Mouse (Mus musculus): ENCODE measurements at regions not wholly inside any gene's neighbourhood (a gene's known extent, or its start where the extent isn't known, plus 50 kb on each side); places are given as distances from the start of the nearest gene placed in this dataset.
A peak's percentile ranks its signal among the peaks of the same experiment; 100 is the strongest.

GRCm38 (mm10) chr12:77179138-77179537 lies 58.8 kb upstream of the Fut8 start:
- no peak for DNase-seq

- DNase-seq = no peak
Observed at GRCm38 (mm10) chr12:77177811-77178578, 59.9 kb upstream of the Fut8 start.

GRCm38 (mm10) chr12:77177303-77177702 lies 60.6 kb upstream of the Fut8 start:
- DNase-seq = no peak

DNA sequence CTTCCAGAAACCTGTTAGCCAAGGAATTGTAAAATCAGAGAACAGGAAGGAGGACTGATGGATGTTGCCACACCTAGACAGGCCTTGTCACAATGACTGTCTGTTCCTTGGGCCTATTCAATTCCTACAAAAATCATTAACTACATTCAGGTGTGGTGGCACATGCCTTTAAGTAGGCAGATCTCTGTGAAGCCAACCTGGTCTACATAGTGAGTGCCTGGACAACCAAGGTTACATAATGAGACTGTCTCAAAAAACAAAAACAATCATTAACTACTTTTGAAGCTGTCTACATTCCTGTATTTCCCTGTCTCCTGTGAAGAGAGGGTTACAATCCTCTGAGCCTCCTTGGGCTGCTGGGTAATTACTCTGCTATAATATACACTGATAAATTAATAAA lies 63.9 kb upstream of the Fut8 start:
- no peak for DNase-seq

GRCm38 (mm10) chr12:77172540-77172939 lies 65.4 kb upstream of the Fut8 start:
- no peak for DNase-seq

- DNase-seq = no peak
Observed at GRCm38 (mm10) chr12:77170257-77170656, 67.7 kb upstream of the Fut8 start.

DNA sequence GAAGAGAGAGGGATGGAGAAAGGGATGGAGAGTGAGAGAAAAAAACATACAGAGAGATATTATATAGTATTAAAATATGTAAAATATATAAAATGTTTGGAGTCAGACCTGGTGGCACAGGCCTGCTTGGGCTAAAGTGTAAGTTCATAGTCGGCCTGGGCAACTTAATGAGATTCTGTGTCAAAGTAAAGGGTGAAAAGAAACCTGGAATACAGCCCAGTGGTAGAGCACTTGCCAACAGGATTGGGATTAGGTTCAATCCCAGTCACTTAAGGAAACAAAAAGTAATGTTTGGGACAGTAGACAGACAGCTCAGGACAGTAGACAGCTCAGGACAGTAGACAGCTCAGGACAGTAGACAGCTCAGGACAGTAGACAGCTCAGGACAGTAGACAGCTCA lies 69.6 kb upstream of the Fut8 start:
- no peak for DNase-seq

DNA sequence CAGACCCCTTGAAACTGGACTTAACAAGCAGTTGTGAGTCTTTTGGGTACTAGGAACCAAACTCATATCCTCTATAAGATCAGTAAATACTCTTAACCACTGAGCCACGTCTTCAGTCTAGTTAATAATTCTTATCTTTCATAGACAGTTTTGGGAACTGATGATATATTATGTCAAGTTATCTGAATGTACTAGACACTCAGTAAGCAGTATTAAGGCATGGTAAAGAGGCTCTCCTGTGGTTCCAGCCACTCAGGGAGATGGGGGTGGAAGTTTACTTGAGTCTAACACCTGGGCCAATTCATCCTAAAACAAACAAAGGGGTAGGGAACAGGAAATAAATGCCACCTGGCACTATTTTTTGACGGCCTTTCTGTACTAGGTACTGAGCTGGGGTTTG lies 81.2 kb upstream of the Fut8 start:
- DNase-seq = no peak

- no peak for DNase-seq
Observed at GRCm38 (mm10) chr12:77155626-77156025, 82.3 kb upstream of the Fut8 start.

DNA sequence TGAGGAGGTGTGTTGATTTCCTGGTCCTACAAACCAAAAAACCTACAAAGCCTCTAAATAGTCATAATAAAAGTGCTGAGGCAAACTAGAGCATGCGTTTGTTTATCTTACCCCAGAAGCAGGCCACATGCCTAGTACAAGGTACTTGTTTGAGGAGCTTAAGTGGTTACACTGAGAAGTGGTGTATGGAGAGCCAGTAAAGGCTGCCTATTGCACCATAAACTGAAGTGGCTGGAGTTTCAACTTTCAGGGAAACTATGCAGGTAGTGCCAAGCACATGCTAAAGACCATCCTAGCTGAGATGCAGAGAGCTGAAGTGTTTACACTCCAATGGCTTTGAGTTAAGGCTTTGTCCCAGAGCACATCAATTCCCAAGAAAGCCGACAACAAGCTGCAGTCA lies 86.5 kb upstream of the Fut8 start:
- DNase-seq = peak; percentile 85

GRCm38 (mm10) chr12:77149835-77150234 lies 88.1 kb upstream of the Fut8 start:
- DNase-seq = no peak

DNA sequence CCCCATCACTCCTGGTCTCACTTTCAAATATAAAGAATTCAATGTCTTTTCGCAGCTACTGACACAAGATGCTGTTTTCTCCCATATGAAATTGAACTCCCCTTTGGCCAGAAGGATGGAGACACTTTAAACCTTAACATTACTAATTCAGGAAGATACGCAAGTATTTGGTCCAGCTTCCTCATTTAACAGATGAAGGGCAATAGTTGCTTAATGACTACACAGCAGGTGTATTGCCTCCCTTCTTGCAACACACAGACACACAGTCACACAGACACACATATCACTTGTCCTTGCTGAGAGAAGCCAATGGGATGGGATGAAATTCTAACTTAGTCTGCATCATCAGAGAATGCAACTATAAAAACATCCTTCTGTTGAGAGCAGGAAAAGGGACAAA lies 89.8 kb upstream of the Fut8 start:
- no peak for DNase-seq

GRCm38 (mm10) chr12:77143958-77144357 lies 94.0 kb upstream of the Fut8 start:
- no peak for DNase-seq

DNA sequence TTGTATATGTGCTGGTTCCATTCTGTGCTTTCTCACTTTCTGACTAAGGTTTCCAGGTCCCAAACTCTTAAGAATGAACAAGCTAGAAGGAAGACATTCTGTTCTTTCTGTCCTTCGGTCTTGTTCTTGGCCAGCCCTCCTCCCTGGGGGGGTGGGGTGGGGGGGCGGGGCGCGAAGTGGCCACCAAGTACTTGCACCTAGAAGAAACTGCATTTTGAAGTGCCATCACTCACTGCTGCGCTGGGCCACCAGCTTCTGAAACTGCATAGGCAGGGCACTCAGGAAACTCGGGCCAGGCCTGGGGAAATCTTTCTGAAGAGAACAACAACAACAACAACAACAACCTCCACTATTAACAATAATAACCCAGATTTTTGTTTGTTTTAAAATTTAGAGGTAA lies 94.4 kb upstream of the Fut8 start:
- peak; percentile 38 for DNase-seq

- DNase-seq = no peak
Observed at GRCm38 (mm10) chr12:77143105-77143504, 94.8 kb upstream of the Fut8 start.

DNA sequence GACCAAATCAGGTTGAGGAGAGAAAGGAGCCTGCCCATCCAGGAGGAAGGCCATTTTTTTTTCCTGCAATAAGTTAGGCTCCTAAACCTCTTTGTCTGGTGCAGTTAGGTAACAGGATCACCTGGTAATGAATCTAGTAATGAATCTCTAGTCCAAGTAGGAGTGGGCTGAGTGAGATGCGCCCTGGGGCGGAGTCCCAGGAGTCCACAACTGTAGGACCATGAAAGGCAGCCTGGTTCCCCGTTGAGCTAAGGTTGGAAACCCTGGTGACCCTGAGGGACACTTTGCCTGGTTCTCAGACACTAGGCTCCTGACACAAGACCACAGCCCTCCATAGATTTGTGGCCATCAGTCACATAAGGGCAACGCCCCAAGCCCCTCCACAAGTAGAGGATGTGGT lies 95.7 kb upstream of the Fut8 start:
- DNase-seq = no peak

DNA sequence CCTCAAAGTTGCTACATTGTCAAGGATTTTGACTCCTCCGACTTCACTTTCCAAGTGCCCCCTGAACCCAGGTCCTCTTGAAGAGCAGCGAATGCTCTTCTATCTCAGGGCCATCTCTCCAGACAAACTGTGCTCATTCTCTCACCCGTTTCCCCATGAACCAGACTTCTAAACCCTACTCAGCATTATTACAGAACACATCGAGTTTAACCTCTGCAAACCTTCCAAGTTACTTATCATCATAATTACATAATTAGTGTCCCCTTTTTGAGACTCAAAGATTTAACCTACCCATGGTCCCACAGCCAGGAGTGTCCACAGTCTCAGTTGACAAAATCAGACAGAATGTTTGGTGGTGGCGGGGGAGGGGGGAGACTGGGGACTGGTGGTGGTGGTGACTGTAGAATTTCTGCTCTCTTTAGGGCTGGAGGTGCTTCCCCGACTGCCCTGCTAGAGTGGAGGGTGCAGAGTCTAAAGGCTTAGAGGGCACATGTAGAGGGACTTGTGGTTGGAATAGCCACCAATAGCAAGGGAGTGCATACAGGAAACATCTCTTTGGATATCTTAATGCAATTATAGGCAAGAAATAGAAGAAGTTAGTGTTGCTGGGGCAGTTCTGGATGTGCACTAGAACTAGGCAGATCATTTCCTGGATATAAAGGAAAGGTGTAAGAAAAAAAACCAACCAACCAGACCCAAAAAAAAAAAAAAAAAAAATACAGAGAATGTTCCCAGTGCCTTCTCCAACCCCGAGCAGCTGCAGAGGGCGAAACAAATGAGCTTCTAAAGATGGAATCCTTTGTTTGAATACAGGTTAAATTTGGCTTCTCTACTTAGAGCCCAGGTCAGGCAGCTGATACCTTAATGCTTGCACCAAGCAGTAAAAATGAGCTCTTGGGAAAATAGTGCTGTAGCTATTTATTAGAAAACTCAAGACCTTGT lies 96.4 kb upstream of the Fut8 start:
- DNase-seq = no peak

- DNase-seq = no peak
Observed at GRCm38 (mm10) chr12:77140656-77141055, 97.3 kb upstream of the Fut8 start.

DNA sequence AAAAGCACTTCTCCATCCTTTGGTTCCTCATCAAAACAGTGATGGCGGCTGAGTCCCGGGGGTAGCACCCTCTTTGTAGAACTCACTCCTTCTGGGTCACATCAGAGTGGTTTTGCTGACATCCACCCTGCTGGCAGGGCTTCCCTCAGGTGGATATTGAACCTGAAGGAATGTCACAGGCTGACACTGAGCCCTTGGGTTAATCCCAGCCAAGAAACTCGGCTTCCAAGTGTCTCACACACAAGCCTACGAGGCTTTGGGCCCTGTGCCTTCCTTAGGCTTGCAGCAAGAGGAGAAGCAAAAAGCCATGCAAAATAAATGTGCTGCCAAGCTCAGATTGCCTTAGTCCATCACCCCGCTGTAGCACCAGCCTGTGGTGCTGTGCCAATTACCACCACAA lies 97.8 kb upstream of the Fut8 start:
- no peak for DNase-seq

DNA sequence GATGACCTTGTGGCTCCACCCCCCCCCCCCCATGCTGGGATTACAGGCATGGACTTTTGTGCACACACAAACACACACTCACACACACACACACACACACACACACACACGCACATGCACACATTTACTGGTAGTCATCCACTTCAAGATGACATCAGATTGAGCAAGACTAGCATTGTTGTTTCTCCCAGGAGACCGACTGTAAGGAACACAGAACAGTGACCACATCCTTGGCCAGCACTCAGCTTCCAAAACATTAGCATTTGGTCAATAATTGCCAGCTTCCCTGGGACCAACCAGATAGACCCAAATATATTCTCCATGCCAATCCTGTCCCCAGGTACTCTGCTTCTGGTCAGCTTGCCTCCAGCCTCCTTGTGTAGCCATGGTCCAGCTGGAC lies 98.2 kb upstream of the Fut8 start:
- peak; percentile 61 for DNase-seq

- DNase-seq = no peak
Observed at GRCm38 (mm10) chr12:77138506-77139201, 99.3 kb upstream of the Fut8 start.

DNA sequence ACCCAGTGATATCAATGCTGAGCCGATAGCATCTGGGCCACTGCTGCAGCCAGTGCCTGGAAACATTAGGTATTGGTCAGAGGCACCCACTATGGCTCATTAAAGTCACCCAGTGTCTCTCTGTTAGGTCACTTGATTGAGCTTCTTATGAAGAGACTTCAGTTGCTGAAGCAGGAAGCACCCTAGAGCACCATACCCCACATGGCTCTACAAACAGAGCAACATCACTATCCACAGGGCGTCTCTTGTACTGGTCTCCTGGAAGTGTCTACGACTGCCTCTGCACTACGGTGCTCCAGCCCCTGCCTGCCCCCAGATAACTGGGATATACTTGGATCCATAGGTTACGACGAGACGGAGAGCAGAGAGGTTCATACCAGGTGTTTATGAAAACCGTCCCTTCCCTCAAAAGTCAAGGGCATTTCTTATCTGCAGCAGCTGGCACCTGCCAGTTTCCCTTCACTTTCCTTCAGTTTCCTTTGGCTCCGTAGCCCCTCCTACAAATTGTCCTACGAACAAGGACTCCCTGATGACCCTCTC lies 100.6 kb upstream of the Fut8 start:
- no peak for DNase-seq

GRCm38 (mm10) chr12:77135661-77136060 lies 102.3 kb upstream of the Fut8 start:
- no peak for DNase-seq

All from lung, postnatal 36 days (tissue).